Mouse (Mus musculus): ENCODE results near the gene Tbx10. TPM values are rescaled to one million over a fixed set of nuclear protein-coding genes. Genes with fewer than 3 reads are reported as not detected.

The Tbx10 gene
- polyA plus RNA-seq, 1 experiment = not detected

GRCm38 (mm10) chr19:3990804-3991203, 1.7 kb upstream of the Tbx10 start:
- Histone ChIP-seq H3K4me3 (ENCODE audit: insufficient read depth, low read length) (no peak overlapping the region), H3K27ac (ENCODE audit: insufficient read depth, low read length) (no peak overlapping the region), H3K4me1 (ENCODE audit: control insufficient read depth, insufficient read depth, low read length) (peaks cover 5% of the 10 kb centered on the region; the same call in 1 of the 2 replicates)
- TF ChIP-seq POLR2A (IDR thresholded peaks at IDR 0.05; ENCODE audit: low read depth, low read length) (no peak), CTCF (IDR thresholded peaks at IDR 0.05; ENCODE audit: borderline replicate concordance, insufficient read depth, low read length) (no peak)

GRCm38 (mm10) chr19:3991562-3991961, 990 bp upstream of the Tbx10 start:
- H3K27ac ChIP-seq (ENCODE audit: insufficient read depth, low read length) = no peak overlapping the region
- TF ChIP-seq CTCF (IDR thresholded peaks at IDR 0.05; ENCODE audit: borderline replicate concordance, insufficient read depth, low read length) = no peak
- TF ChIP-seq POLR2A (IDR thresholded peaks at IDR 0.05; ENCODE audit: low read depth, low read length) = no peak
- peaks cover 3% of the 10 kb centered on the region; the same call in 1 of the 2 replicates for H3K4me1 ChIP-seq (ENCODE audit: control insufficient read depth, insufficient read depth, low read length)
- no peak overlapping the region for H3K4me3 ChIP-seq (ENCODE audit: insufficient read depth, low read length)

- no peak overlapping the region for H3K4me3 ChIP-seq (ENCODE audit: insufficient read depth, low read length)
- TF ChIP-seq POLR2A (IDR thresholded peaks at IDR 0.05; ENCODE audit: low read depth, low read length) = no peak
- no peak for TF ChIP-seq CTCF (IDR thresholded peaks at IDR 0.05; ENCODE audit: borderline replicate concordance, insufficient read depth, low read length)
Observed at GRCm38 (mm10) chr19:3991966-3992365, 586 bp upstream of the Tbx10 start.

GRCm38 (mm10) chr19:3994932-3995331, 2.4 kb downstream of the Tbx10 start:
- Histone ChIP-seq H3K4me3 (ENCODE audit: insufficient read depth, low read length) (no peak overlapping the region), H3K4me1 (ENCODE audit: control insufficient read depth, insufficient read depth, low read length) (no peaks in the 10 kb centered on the region), H3K27ac (ENCODE audit: insufficient read depth, low read length) (no peak overlapping the region)
- no peak for TF ChIP-seq CTCF (IDR thresholded peaks at IDR 0.05; ENCODE audit: borderline replicate concordance, insufficient read depth, low read length)
- no peak for TF ChIP-seq POLR2A (IDR thresholded peaks at IDR 0.05; ENCODE audit: low read depth, low read length)

More at GRCm38 (mm10) chr19:3991966-3992365, 586 bp upstream of the Tbx10 start:
- Histone ChIP-seq H3K4me1 (ENCODE audit: control insufficient read depth, insufficient read depth, low read length) (no peaks in the 10 kb centered on the region), H3K27ac (ENCODE audit: insufficient read depth, low read length) (no peak overlapping the region)

GRCm38 (mm10) chr19:3995505-3995904, 3.0 kb downstream of the Tbx10 start:
- Histone ChIP-seq H3K27ac (ENCODE audit: insufficient read depth, low read length) (no peak overlapping the region), H3K4me1 (ENCODE audit: control insufficient read depth, insufficient read depth, low read length) (no peaks in the 10 kb centered on the region)
- no peak for TF ChIP-seq POLR2A (IDR thresholded peaks at IDR 0.05; ENCODE audit: low read depth, low read length)
- no peak for TF ChIP-seq CTCF (IDR thresholded peaks at IDR 0.05; ENCODE audit: borderline replicate concordance, insufficient read depth, low read length)

GRCm38 (mm10) chr19:3996106-3996505, 3.6 kb downstream of the Tbx10 start:
- Histone ChIP-seq H3K4me1 (ENCODE audit: control insufficient read depth, insufficient read depth, low read length) (no peaks in the 10 kb centered on the region), H3K4me3 (ENCODE audit: insufficient read depth, low read length) (no peak overlapping the region), H3K27ac (ENCODE audit: insufficient read depth, low read length) (no peak overlapping the region)
- TF ChIP-seq POLR2A (IDR thresholded peaks at IDR 0.05; ENCODE audit: low read depth, low read length) (no peak), CTCF (IDR thresholded peaks at IDR 0.05; ENCODE audit: borderline replicate concordance, insufficient read depth, low read length) (no peak)

More at GRCm38 (mm10) chr19:3995505-3995904, 3.0 kb downstream of the Tbx10 start:
- no peak overlapping the region for H3K4me3 ChIP-seq (ENCODE audit: insufficient read depth, low read length)

- H3K4me3 ChIP-seq (ENCODE audit: insufficient read depth, low read length) = no peak overlapping the region
- H3K27ac ChIP-seq (ENCODE audit: insufficient read depth, low read length) = no peak overlapping the region
- TF ChIP-seq CTCF (IDR thresholded peaks at IDR 0.05; ENCODE audit: borderline replicate concordance, insufficient read depth, low read length) (no peak), POLR2A (IDR thresholded peaks at IDR 0.05; ENCODE audit: low read depth, low read length) (no peak)
- H3K4me1 ChIP-seq (ENCODE audit: control insufficient read depth, insufficient read depth, low read length) = no peaks in the 10 kb centered on the region
Observed at GRCm38 (mm10) chr19:3996747-3997146, 4.2 kb downstream of the Tbx10 start.

- no peaks in the 10 kb centered on the region for H3K4me1 ChIP-seq (ENCODE audit: control insufficient read depth, insufficient read depth, low read length)
- no peak overlapping the region for H3K4me3 ChIP-seq (ENCODE audit: insufficient read depth, low read length)
- no peak for TF ChIP-seq POLR2A (IDR thresholded peaks at IDR 0.05; ENCODE audit: low read depth, low read length)
- TF ChIP-seq CTCF (IDR thresholded peaks at IDR 0.05; ENCODE audit: borderline replicate concordance, insufficient read depth, low read length) = no peak
- no peak overlapping the region for H3K27ac ChIP-seq (ENCODE audit: insufficient read depth, low read length)
Observed at GRCm38 (mm10) chr19:3997231-3997630, 4.7 kb downstream of the Tbx10 start.

GRCm38 (mm10) chr19:3998335-3998734, 5.8 kb downstream of the Tbx10 start:
- no peaks in the 10 kb centered on the region for H3K4me1 ChIP-seq (ENCODE audit: control insufficient read depth, insufficient read depth, low read length)
- no peak overlapping the region for H3K4me3 ChIP-seq (ENCODE audit: insufficient read depth, low read length)
- TF ChIP-seq CTCF (IDR thresholded peaks at IDR 0.05; ENCODE audit: borderline replicate concordance, insufficient read depth, low read length) = no peak
- TF ChIP-seq POLR2A (IDR thresholded peaks at IDR 0.05; ENCODE audit: low read depth, low read length) = no peak
- H3K27ac ChIP-seq (ENCODE audit: insufficient read depth, low read length) = no peak overlapping the region

GRCm38 (mm10) chr19:3999121-3999730, 6.7 kb downstream of the Tbx10 start:
- TF ChIP-seq POLR2A (IDR thresholded peaks at IDR 0.05; ENCODE audit: low read depth, low read length) (0 out of 2 replicates have a peak, but pooled peaks have one; percentile 24), CTCF (IDR thresholded peaks at IDR 0.05; ENCODE audit: borderline replicate concordance, insufficient read depth, low read length) (no peak)
- H3K4me1 ChIP-seq (ENCODE audit: control insufficient read depth, insufficient read depth, low read length) = no peaks in the 10 kb centered on the region
- H3K27ac ChIP-seq (ENCODE audit: insufficient read depth, low read length) = no peak overlapping the region
- no peak overlapping the region for H3K4me3 ChIP-seq (ENCODE audit: insufficient read depth, low read length)
